In the genomic region with DNA sequence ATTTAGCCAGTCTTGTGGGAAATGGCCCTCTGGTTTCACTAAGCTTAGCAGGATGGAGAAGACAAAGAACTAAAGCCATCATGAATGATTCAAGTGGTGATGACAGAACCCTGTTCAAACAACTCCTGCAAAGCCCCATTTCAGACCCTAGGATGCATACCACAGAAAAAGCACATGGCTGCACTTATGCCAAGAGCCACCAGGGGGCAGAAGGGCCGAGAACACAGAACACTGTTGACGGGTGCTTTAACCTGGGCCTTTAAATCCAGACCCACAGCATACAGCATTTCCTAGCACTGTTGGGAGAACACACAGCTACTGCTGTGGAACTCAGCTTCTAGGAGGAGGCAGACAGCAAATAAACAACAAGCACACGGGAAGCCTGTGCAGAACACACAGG, we compare ENCODE assay signal across 8 mouse cellular contexts. TPM values are rescaled to one million over a fixed set of nuclear protein-coding genes. Genes with fewer than 3 reads are reported as not detected.
A peak's percentile ranks its signal among the peaks of the same experiment; 100 is the strongest.
DNase-seq lines count a peak whose midpoint lies in the region; ATAC-seq and TF ChIP-seq lines count a peak whose summit lies in the region.

No protein-coding gene starts in this region.

- no peak overlapping the region for H3K4me2 ChIP-seq in stomach, postnatal 0 days (replicated peaks; ENCODE audit: low read depth)

- no peak overlapping the region for H3K4me3 ChIP-seq in stomach, postnatal 0 days (ENCODE audit: low read depth, low read length)

- peak; percentile 87 for TF ChIP-seq CTCF in stomach, postnatal 0 days (IDR thresholded peaks at IDR 0.05; ENCODE audit: low read depth)

- H3K9ac ChIP-seq in stomach, postnatal 0 days (ENCODE audit: low read length): no peak overlapping the region

- DNase-seq in urinary bladder, postnatal 14 days (ENCODE audit: low spot score): peak; percentile 55
- no peak for DNase-seq in urinary bladder, adult 2 months (ENCODE audit: low spot score)
- peak; percentile 42 for DNase-seq in adrenal gland, postnatal 25 days
- peak; percentile 70 for DNase-seq in embryo, embryonic 9.5 days (ENCODE audit: extremely low spot score)
- DNase-seq in heart, postnatal 4 days: peak; percentile 74
- DNase-seq in layer of hippocampus, postnatal 25 days (ENCODE audit: extremely low spot score in 1 of 2, low spot score in 1 of 2): peak; percentile 32 to 65
- peak; percentile 59 to 73 for DNase-seq in lung, postnatal 4 days
- DNase-seq in stomach, postnatal 0 days (ENCODE audit: low spot score): peak; percentile 63

- 24% methylated on average over 3 of the region's 3 CpGs for WGBS in stomach, postnatal 0 days

- no peaks in the 10 kb centered on the region for H3K4me1 ChIP-seq in stomach, postnatal 0 days (replicated peaks; ENCODE audit: control insufficient read depth, insufficient read depth)

- H3K27ac ChIP-seq in stomach, postnatal 0 days (replicated peaks): no peak overlapping the region

- TF ChIP-seq EP300 in stomach, postnatal 0 days (optimal IDR thresholded peaks at IDR 0.05): no peak

- ATAC-seq in stomach, postnatal 0 days (ENCODE audit: low FRiP score, low TSS enrichment): peak; percentile 66

- H3K36me3 ChIP-seq in stomach, postnatal 0 days (ENCODE audit: control insufficient read depth, insufficient read depth, low read length): peaks cover 30% of the 10 kb centered on the region

- no peaks in the 10 kb centered on the region for H3K9me3 ChIP-seq in stomach, postnatal 0 days (ENCODE audit: control insufficient read depth, low read length)

- no peaks in the 10 kb centered on the region for H3K27me3 ChIP-seq in stomach, postnatal 0 days (ENCODE audit: control insufficient read depth, insufficient read depth, low read length)

RNA-seq across cellular contexts. Expression of a gene that starts 27.6 kb away (rescaled TPM):
- polyA plus RNA-seq in urinary bladder, adult 2 months (2012; rRNA removed): 31.2 and 32.8 TPM in 2 replicates
- 36.9 and 40.3 TPM in 2 replicates for total RNA-seq in adrenal gland, postnatal 25 days (2021)
- 10 to 100 TPM; 34.9 to 41.4 TPM for total RNA-seq in heart, postnatal 4 days (2021)
- total RNA-seq in layer of hippocampus, postnatal 25 days (2021): 10 to 100 TPM; 90.2 to 99.9 TPM
- polyA plus RNA-seq in stomach, postnatal 0 days (2015; fragmentation: Nextera tagmentation; extraction: Ambion mirVana): 13.6 and 16.0 TPM in 2 replicates
